Mouse (Mus musculus): ENCODE results near the gene Clca3b.
"Not testable (repeated sequence)": the region's sequence is repeated elsewhere in the genome, so short reads cannot be mapped to it uniquely, and the experiment has no call there.

Gene Clca3b

GRCm38 (mm10) chr3:144849014-144849556 lies at the start of gene Clca3b:
Gene Clca3b, minus strand, starts transcription at chr3:144849357.
- not testable (repeated sequence) for DNase-seq

GRCm38 (mm10) chr3:144897042-144897678 lies 48.0 kb upstream of the Clca3b start:
- DNase-seq, result no peak

- no peak for DNase-seq
Observed at GRCm38 (mm10) chr3:144890246-144890758, 41.1 kb upstream of the Clca3b start.

GRCm38 (mm10) chr3:144886957-144887356 lies 37.8 kb upstream of the Clca3b start:
- DNase-seq, result no peak

- not testable (repeated sequence) for DNase-seq
Observed at GRCm38 (mm10) chr3:144872012-144872411, 22.9 kb upstream of the Clca3b start.

GRCm38 (mm10) chr3:144849584-144849983 lies 427 bp upstream of the Clca3b start:
- no peak for DNase-seq

GRCm38 (mm10) chr3:144827257-144827656 lies 21.9 kb downstream of the Clca3b start:
- no peak for DNase-seq

- DNase-seq, result peak; percentile 79 to 91
Observed at GRCm38 (mm10) chr3:144825151-144825550, 24.0 kb downstream of the Clca3b start.

- DNase-seq, result no peak
Observed at GRCm38 (mm10) chr3:144823331-144823730, 25.8 kb downstream of the Clca3b start.

- no peak for DNase-seq
Observed at GRCm38 (mm10) chr3:144820632-144821031, 28.5 kb downstream of the Clca3b start.

GRCm38 (mm10) chr3:144819219-144819618 lies 29.9 kb downstream of the Clca3b start, which contains the start of gene Clca3a2:
Gene Clca3a2, minus strand, starts transcription at chr3:144819494.
- DNase-seq, result not testable (repeated sequence)

- not testable (repeated sequence) for DNase-seq
Observed at GRCm38 (mm10) chr3:144813336-144813735, 35.8 kb downstream of the Clca3b start.

GRCm38 (mm10) chr3:144811821-144812220 lies 37.3 kb downstream of the Clca3b start:
- no peak for DNase-seq

- DNase-seq, result not testable (repeated sequence)
Observed at GRCm38 (mm10) chr3:144808153-144808925, 40.8 kb downstream of the Clca3b start.

GRCm38 (mm10) chr3:144806626-144807025 lies 42.5 kb downstream of the Clca3b start:
- not testable (repeated sequence) for DNase-seq

- peak; percentile 9 to 44 for DNase-seq
Observed at GRCm38 (mm10) chr3:144801861-144802260, 47.3 kb downstream of the Clca3b start.

- no peak for DNase-seq
Observed at GRCm38 (mm10) chr3:144785181-144786148, 63.7 kb downstream of the Clca3b start.

All from cerebellum, postnatal 14 days (tissue).